Mouse (Mus musculus) forebrain, embryonic 16.5 days (tissue): ENCODE results near the gene Ablim1. TPM values are rescaled to one million over a fixed set of nuclear protein-coding genes. Genes with fewer than 3 reads are reported as not detected.

ENCODE experiments used
- ATAC-seq: fragments of 200-750 bp; cut with Nextera tagmentation; 2 replicates; pipeline ENCODE4 v1.8.0; 2017; ENCODE audit warnings: mild to moderate bottlenecking, moderate library complexity
- H3K27ac ChIP-seq: fragments of 300-500 bp; sonication (generic); 2 replicates; pipeline ENCODE4 v1.5.1; 2014; ENCODE audit warnings: low read length, control low read depth
- H3K27me3 ChIP-seq: fragments of 300-500 bp; sonication (generic); replicated peaks from 2 replicates; pipeline ENCODE4 v1.6.1; 2014; ENCODE audit warnings: low read length; ENCODE audit not compliant: control insufficient read depth, insufficient read depth
- H3K36me3 ChIP-seq: fragments of 300-500 bp; sonication (generic); 2 replicates; pipeline ENCODE4 v1.6.1; 2014; ENCODE audit not compliant: control insufficient read depth, insufficient read depth
- H3K4me1 ChIP-seq: fragments of 300-500 bp; sonication (generic); replicated peaks from 2 replicates; pipeline ENCODE4 v1.6.1; 2014; ENCODE audit warnings: low read length; ENCODE audit not compliant: control insufficient read depth, insufficient read depth
- H3K4me2 ChIP-seq: fragments of 300-500 bp; sonication (generic); 2 replicates; pipeline ENCODE4 v1.6.1; 2014; ENCODE audit warnings: mild to moderate bottlenecking, low read length, control low read depth
- H3K4me3 ChIP-seq: fragments of 300-500 bp; sonication (generic); replicated peaks from 2 replicates; pipeline ENCODE4 v1.5.1; 2014; ENCODE audit warnings: mild to moderate bottlenecking, low read length, control low read depth
- H3K9ac ChIP-seq: fragments of 300-500 bp; sonication (generic); replicated peaks from 2 replicates; pipeline ENCODE4 v1.6.1; 2014; ENCODE audit warnings: low read depth, low read length, control low read depth
- H3K9me3 ChIP-seq: fragments of 300-500 bp; sonication (generic); 2 replicates; pipeline ENCODE4 v1.6.1; 2016; ENCODE audit warnings: low read length; ENCODE audit not compliant: control insufficient read depth
- WGBS: fragments of 180-500 bp; shearing (Covaris S2); extraction: QIAGEN DNeasy Blood & Tissue Kit; methylation state at CpG from one replicate; pipeline ENCODE4 v1.1.7; 2014; 5-methylcytosine and 5-hydroxymethylcytosine counted together
- polyA plus RNA-seq: library from polyadenylated mRNA; unstranded; fragments of >200 nt; fragmentation: Nextera tagmentation; extraction: Ambion mirVana; gene quantifications from 2 replicates; pipeline ENCODE4 v1.2.1, GENCODE M21; 2015

Ablim1 gene
- polyA plus RNA-seq = 47.1 and 48.5 TPM in 2 replicates

DNA sequence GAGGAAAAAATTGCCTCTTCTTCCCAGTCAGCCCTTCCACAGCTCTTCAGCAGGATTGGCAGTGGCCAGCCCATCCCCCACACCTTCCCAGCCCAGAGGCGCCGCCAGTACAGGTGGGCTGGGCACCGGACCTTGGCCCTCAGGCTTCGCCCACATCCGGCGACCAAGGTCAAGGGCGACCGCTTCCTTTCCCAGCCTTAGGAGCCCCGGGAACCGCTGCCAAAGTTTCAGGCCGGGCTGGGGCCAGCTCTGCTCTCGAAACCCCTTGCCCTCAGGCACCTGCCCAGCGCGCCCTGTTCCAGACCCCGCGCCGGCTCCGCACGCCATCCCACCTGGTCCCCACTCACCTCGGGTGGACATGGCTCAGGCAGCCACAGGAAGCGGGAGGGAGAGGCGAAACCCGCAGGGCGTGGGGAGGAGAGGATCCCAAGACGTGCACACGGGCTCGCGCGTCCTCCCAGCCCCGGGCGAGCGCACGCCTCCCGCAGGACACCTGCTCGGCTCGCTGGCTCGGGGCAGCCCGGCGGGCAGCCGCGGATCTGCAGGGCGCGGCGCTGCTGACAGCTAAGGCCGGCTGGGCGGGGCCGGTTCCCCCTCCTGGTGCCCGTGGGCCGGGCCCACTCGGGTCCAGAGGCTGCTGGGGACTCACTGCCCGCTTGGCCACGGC is at the start of gene Ablim1:
TSS of gene Ablim1 (minus strand) at position 574 of the 667 bp plus-strand sequence.
- H3K4me2 ChIP-seq = peak within 1 kb of the TSS; percentile 97
- WGBS = 2% methylated on average over 49 of the region's 52 CpGs
- H3K4me1 ChIP-seq = peaks cover 8% of the 10 kb centered on the region
- H3K9ac ChIP-seq = peak within 1 kb of the TSS; percentile 91
- peak within 1 kb of the TSS; percentile 92 for H3K27ac ChIP-seq
- no peaks in the 10 kb centered on the region for H3K27me3 ChIP-seq
- H3K36me3 ChIP-seq = no peaks in the 10 kb centered on the region
- no peaks in the 10 kb centered on the region for H3K9me3 ChIP-seq
- H3K4me3 ChIP-seq = peak within 1 kb of the TSS; percentile 70
- ATAC-seq = peak; percentile 76

DNA sequence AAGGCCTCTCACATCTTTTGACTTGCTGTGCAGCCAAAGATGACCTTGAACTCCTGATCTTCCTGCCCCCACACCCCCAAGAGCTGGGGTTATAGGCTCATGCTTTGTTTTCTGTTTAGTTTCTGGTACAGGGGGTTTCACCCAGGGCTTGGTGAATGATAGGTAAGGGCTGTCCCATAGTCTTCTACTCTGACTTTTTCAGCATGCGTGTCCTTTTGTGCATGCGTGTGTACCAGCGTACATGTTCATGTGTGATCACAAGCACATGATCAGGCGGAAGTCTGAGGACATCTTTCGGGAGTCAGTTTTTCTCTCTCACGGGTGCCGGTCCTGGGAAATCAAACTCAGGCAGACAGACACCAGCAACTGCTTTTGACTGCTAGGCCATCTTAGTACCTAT is 48.8 kb upstream of the Ablim1 start:
- peaks cover 65% of the 10 kb centered on the region for H3K4me1 ChIP-seq

GRCm38 (mm10) chr19:57363076-57363475 is 48.4 kb upstream of the Ablim1 start:
- ATAC-seq = no peak
- H3K4me2 ChIP-seq = peak overlapping the region; percentile 37
- peaks cover 65% of the 10 kb centered on the region for H3K4me1 ChIP-seq
- H3K9me3 ChIP-seq = no peaks in the 10 kb centered on the region
- H3K9ac ChIP-seq = no peak overlapping the region
- H3K27me3 ChIP-seq = no peaks in the 10 kb centered on the region
- peak overlapping the region; percentile 10 for H3K4me3 ChIP-seq
- no peaks in the 10 kb centered on the region for H3K36me3 ChIP-seq
- 26% methylated on average over 7 of the region's 7 CpGs for WGBS
- no peak overlapping the region for H3K27ac ChIP-seq

More for the DNA sequence above, 48.8 kb upstream of the Ablim1 start:
- no peaks in the 10 kb centered on the region for H3K27me3 ChIP-seq
- H3K9ac ChIP-seq = no peak overlapping the region
- H3K36me3 ChIP-seq = no peaks in the 10 kb centered on the region
- H3K4me2 ChIP-seq = peak overlapping the region; percentile 37
- 93% methylated on average over 7 of the region's 7 CpGs for WGBS
- no peak overlapping the region; the same call in 1 of the 2 replicates for H3K27ac ChIP-seq
- no peak for ATAC-seq
- peak overlapping the region; percentile 10 for H3K4me3 ChIP-seq
- H3K9me3 ChIP-seq = no peaks in the 10 kb centered on the region

- no peak overlapping the region for H3K27ac ChIP-seq
- H3K4me1 ChIP-seq = peaks cover 61% of the 10 kb centered on the region
- no peaks in the 10 kb centered on the region for H3K36me3 ChIP-seq
- H3K4me2 ChIP-seq = peak overlapping the region; percentile 37
- 37% methylated on average over 5 of the region's 5 CpGs for WGBS
- no peak overlapping the region for H3K9ac ChIP-seq
- ATAC-seq = no peak
- H3K9me3 ChIP-seq = no peaks in the 10 kb centered on the region
- H3K4me3 ChIP-seq = peak overlapping the region; percentile 10
- no peaks in the 10 kb centered on the region for H3K27me3 ChIP-seq
Measured at GRCm38 (mm10) chr19:57362586-57362985, 47.9 kb upstream of the Ablim1 start.

- Histone ChIP-seq H3K4me3 (peak overlapping the region; percentile 99), H3K4me1 (peaks cover 55% of the 10 kb centered on the region), H3K9me3 (no peaks in the 10 kb centered on the region), H3K36me3 (no peaks in the 10 kb centered on the region), H3K27ac (no peak overlapping the region), H3K9ac (peak overlapping the region; percentile 100), H3K4me2 (peak overlapping the region; percentile 72), H3K27me3 (no peaks in the 10 kb centered on the region)
- 17% methylated on average over 3 of the region's 3 CpGs for WGBS
- ATAC-seq = no peak
Measured at GRCm38 (mm10) chr19:57361939-57362307, 47.2 kb upstream of the Ablim1 start.

DNA sequence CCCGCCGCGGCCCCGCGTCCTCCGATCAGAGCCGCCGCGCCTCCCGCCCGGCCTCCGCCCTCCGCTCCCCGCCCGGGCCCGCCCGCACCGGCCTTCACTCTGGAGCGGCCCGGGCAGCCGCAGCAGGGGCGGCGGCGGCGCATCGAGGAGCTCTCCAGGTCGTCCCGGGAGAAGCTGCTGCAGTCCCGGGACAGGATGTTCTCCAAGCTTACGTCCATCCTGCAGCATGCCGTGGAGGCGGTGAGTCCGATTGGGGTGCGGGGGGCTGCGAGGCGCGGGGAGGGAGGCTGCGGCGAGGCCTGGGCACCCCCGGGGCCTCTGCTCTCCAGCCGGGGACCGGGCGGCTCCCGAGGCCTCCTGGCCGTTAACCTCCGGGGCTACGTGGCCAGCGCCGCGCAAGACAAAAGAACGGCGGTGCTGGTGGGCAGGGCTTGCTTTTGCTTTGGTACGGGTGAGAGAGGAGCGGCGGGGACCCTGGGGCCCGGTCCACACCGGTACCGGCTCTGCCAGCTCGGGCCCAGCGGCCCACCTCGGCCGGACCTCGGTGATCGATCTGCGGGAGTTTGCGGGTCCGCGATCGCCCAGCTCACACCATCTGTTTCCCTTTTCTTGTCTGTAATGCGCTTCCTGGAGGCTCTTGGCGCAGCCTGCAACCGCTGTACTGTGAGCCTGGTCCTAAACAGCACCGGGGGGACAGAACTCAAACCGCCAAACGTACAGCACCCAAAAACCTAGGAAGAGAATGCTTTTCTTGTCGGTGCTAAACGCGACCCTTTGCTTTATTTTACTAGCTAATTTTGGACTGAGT is 46.6 kb upstream of the Ablim1 start:
- H3K9ac ChIP-seq = peak overlapping the region; percentile 100
- H3K36me3 ChIP-seq = no peaks in the 10 kb centered on the region
- no peaks in the 10 kb centered on the region for H3K9me3 ChIP-seq
- H3K27ac ChIP-seq = peak overlapping the region; percentile 94
- H3K27me3 ChIP-seq = no peaks in the 10 kb centered on the region
- WGBS = under 1% methylated on average over 55 of the region's 78 CpGs
- peak; percentile 73 for ATAC-seq
- peaks cover 52% of the 10 kb centered on the region for H3K4me1 ChIP-seq
- H3K4me2 ChIP-seq = peak overlapping the region; percentile 72
- peak overlapping the region; percentile 99 for H3K4me3 ChIP-seq

DNA sequence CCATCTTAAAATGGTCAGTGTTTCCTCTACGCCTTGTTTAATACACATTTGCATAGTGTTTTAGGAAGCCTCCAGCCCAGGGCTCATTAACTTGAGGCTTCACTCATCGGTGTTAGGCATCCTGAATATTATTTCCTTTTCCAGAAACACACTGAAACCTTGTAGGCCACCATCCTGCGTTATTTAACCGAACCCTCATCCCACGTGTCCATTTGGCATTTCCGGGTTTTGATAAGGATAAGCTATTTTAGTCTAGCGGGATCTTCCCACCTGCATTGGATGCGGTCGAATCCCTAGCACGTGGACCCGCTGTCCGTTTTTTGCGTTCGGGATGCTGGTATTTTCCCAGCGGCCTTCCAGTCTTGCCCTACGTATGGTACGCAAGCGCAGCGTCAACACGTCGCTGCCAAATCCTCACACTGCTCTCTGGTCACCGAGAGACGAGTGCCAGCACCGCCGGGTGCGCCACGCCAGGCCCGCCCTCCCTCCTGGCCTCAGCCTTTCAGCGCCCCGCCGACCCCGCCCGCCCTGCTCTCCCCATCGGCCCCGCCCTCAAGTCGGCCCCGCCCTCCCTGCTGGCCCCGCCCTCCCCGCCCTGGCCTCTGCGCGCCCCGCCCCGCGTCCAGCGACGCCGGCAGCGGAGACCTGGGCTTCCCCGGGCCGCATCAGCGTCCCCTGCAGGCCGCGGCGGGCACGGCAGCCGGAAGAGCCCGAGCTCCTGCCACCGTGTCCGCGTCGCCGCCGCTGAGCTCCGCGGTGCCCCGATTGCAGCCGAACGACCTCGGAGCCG is 45.8 kb upstream of the Ablim1 start, which contains the start of gene Fam160b1:
TSS of gene Fam160b1 (plus strand) at position 340 of the 790 bp plus-strand sequence.
- Histone ChIP-seq H3K4me1 (peaks cover 45% of the 10 kb centered on the region), H3K27ac (peak within 1 kb of the TSS; percentile 94), H3K4me3 (peak within 1 kb of the TSS; percentile 99), H3K4me2 (peak within 1 kb of the TSS; percentile 72), H3K36me3 (no peaks in the 10 kb centered on the region), H3K27me3 (no peaks in the 10 kb centered on the region), H3K9me3 (no peaks in the 10 kb centered on the region), H3K9ac (peak within 1 kb of the TSS; percentile 100)
- 2% methylated on average over 36 of the region's 70 CpGs for WGBS
- peak; percentile 90 for ATAC-seq

GRCm38 (mm10) chr19:57359701-57360326 is 45.1 kb upstream of the Ablim1 start:
- peaks cover 38% of the 10 kb centered on the region for H3K4me1 ChIP-seq
- H3K27ac ChIP-seq = peak overlapping the region; percentile 94
- no peaks in the 10 kb centered on the region for H3K36me3 ChIP-seq
- ATAC-seq = no peak
- H3K27me3 ChIP-seq = no peaks in the 10 kb centered on the region
- H3K9me3 ChIP-seq = no peaks in the 10 kb centered on the region
- peak overlapping the region; percentile 99 for H3K4me3 ChIP-seq
- peak overlapping the region; percentile 100 for H3K9ac ChIP-seq
- H3K4me2 ChIP-seq = peak overlapping the region; percentile 72
- 33% methylated on average over 10 of the region's 10 CpGs for WGBS
